Mouse (Mus musculus) brain, embryonic 18.5 days (tissue): Measurements from ENCODE around the gene Speer4a.
"Not testable (repeated sequence)": the region's sequence is repeated elsewhere in the genome, so short reads cannot be mapped to it uniquely, and the experiment has no call there.

ENCODE experiments used
- DNase-seq: peaks from one replicate; pipeline ENCODE4 v3.0.0-alpha.2; 2012; ENCODE audit warnings: low read depth, low spot score

Gene Speer4a

DNA sequence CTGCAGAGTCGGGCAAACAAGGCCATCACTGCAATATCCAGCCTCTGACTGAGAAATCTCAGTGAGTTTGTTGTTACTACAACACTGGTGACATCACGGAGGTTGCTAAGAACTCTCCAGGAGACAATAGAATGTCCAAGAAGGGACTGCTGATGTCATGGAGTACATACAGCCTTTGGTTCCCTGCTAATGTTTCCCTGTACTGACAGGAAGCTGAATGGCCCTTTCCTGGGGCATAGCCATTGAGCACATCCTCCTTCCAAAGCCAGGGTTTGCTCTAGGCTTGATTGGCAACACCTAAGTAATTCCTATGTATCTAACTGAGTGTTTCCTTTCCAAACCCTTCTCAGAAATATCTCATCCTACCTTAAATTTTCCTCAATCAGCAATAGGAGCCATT is at the start of gene Speer4a:
Gene Speer4a, minus strand, starts transcription at position 101 of the 400 bp plus-strand sequence.
- DNase-seq, result not testable (repeated sequence)

- DNase-seq, result not testable (repeated sequence)
Observed at GRCm38 (mm10) chr5:26079023-26079422, 39.7 kb upstream of the Speer4a start.

GRCm38 (mm10) chr5:26070716-26071115 is 31.4 kb upstream of the Speer4a start:
- no peak for DNase-seq

- not testable (repeated sequence) for DNase-seq
Observed at GRCm38 (mm10) chr5:26058481-26058880, 19.1 kb upstream of the Speer4a start, which contains the start of gene Gm7347. Gene Gm7347 (minus strand): TSS chr5:26058581.

DNA sequence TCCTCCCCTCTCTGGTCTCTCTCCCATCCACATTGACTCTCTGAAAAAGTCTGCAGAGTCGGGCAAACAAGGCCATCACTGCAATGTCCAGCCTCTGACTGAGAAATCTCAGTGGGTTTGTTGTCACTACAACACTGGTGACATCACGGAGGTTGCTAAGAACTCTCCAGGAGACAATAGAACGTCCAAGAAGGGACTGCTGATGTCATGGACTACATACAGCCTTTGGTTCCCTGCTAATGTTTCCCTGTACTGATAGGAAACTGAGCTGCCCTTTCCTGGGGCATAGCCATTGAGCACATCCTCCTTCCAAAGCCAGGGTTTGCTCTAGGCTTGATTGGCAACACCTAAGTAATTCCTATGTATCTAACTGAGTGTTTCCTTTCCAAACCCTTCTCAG is 16.5 kb downstream of the Speer4a start, which contains the start of gene Gm5862:
Gene Gm5862, minus strand, starts transcription at position 101 of the 400 bp plus-strand sequence.
- DNase-seq, result not testable (repeated sequence)

- not testable (repeated sequence) for DNase-seq
Observed at GRCm38 (mm10) chr5:26007697-26008096, 31.7 kb downstream of the Speer4a start.

GRCm38 (mm10) chr5:26006937-26007695 is 32.2 kb downstream of the Speer4a start:
- not testable (repeated sequence) for DNase-seq

- not testable (repeated sequence) for DNase-seq
Observed at GRCm38 (mm10) chr5:26004698-26005097, 34.7 kb downstream of the Speer4a start, which contains the start of gene Gm1979. Gene Gm1979 (minus strand): TSS chr5:26004798.

DNA sequence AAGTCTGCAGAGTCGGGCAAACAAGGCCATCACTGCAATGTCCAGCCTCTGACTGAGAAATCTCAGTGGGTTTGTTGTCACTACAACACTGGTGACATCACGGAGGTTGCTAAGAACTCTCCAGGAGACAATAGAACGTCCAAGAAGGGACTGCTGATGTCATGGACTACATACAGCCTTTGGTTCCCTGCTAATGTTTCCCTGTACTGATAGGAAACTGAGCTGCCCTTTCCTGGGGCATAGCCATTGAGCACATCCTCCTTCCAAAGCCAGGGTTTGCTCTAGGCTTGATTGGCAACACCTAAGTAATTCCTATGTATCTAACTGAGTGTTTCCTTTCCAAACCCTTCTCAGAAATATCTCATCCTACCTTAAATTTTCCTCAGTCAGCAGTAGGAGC is 50.8 kb downstream of the Speer4a start, which contains the start of gene Gm21698:
Gene Gm21698, minus strand, starts transcription at position 101 of the 400 bp plus-strand sequence.
- not testable (repeated sequence) for DNase-seq
